Mouse (Mus musculus) forebrain, embryonic 14.5 days (tissue): ENCODE measurements around the gene Apoa5. TPM values are rescaled to one million over a fixed set of nuclear protein-coding genes. Genes with fewer than 3 reads are reported as not detected.

ENCODE experiments used
- ATAC-seq: fragments of 200-750 bp; cut with Nextera tagmentation; 2 replicates; pipeline ENCODE4 v1.8.0; 2017; ENCODE audit warnings: mild to moderate bottlenecking, moderate library complexity
- DNase-seq: peaks from one replicate; pipeline ENCODE4 v3.0.0-alpha.2; 2015; ENCODE audit warnings: low spot score
- H3K27ac ChIP-seq: fragments of 300-500 bp; sonication (generic); 2 replicates; pipeline ENCODE4 v1.5.1; 2014; ENCODE audit warnings: low read depth, mild to moderate bottlenecking, control low read depth, low read length, moderate library complexity
- H3K27me3 ChIP-seq: fragments of 300-500 bp; sonication (generic); replicated peaks from 2 replicates; pipeline ENCODE4 v1.6.1; 2014; ENCODE audit warnings: low read length, control low read depth, mixed read lengths; ENCODE audit not compliant: control insufficient read depth, insufficient read depth
- H3K36me3 ChIP-seq: fragments of 300-500 bp; sonication (generic); 2 replicates; pipeline ENCODE4 v1.6.1; 2014; ENCODE audit warnings: low read length, control low read depth; ENCODE audit not compliant: control insufficient read depth, insufficient read depth
- H3K4me1 ChIP-seq: fragments of 300-500 bp; sonication (generic); 2 replicates; pipeline ENCODE4 v1.6.1; 2014; ENCODE audit warnings: antibody characterized with exemption, low read length, control low read depth; ENCODE audit not compliant: control insufficient read depth, insufficient read depth
- H3K4me2 ChIP-seq: fragments of 300-500 bp; sonication (generic); 2 replicates; pipeline ENCODE4 v1.6.1; 2014; ENCODE audit warnings: mild to moderate bottlenecking, control low read depth, low read length
- H3K4me3 ChIP-seq: fragments of 300-500 bp; sonication (generic); 2 replicates; pipeline ENCODE4 v1.5.1; 2014; ENCODE audit warnings: low read depth, low read length, control low read depth
- H3K9ac ChIP-seq: fragments of 300-500 bp; sonication (generic); 2 replicates; pipeline ENCODE4 v1.6.1; 2014; ENCODE audit warnings: mild to moderate bottlenecking, low read length, control low read depth, moderate library complexity
- H3K9me3 ChIP-seq: fragments of 300-500 bp; sonication (generic); replicated peaks from 2 replicates; pipeline ENCODE4 v1.6.1; 2016; ENCODE audit warnings: low read length, control low read depth, mixed read lengths; ENCODE audit not compliant: control insufficient read depth
- WGBS: fragments of 180-500 bp; shearing (Covaris S2); extraction: QIAGEN DNeasy Blood & Tissue Kit; methylation state at CpG from one replicate; pipeline ENCODE4 v1.1.7; 2014; 5-methylcytosine and 5-hydroxymethylcytosine counted together
- polyA plus RNA-seq: library from polyadenylated mRNA; unstranded; fragments of >200 nt; fragmentation: Nextera tagmentation; extraction: Ambion mirVana; gene quantifications from 2 replicates; pipeline ENCODE4 v1.2.1, GENCODE M21; 2014

Gene Apoa5
- polyA plus RNA-seq, 1 experiment from 2014 or later = not detected

DNA sequence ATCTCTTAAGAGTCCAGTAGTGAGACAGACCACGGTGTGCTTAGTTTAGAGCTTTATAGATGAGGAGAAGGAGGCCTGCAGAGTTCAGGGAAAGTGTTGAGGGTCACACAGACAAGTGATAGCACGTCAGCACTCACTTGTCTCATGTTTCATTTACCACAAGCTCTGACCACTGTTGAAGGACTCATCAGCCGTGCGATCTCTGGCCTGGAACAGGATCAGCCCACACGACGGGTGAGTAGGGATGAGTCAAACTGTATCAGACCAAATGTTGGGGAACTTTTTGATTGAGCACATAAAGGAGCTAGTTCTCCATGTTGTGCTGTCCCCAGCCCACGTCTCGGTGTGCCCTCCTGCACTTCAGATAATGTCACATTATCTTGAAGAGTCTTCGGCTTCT is 6.1 kb downstream of the Apoa5 start:
- no peak overlapping the region for H3K27ac ChIP-seq
- H3K4me1 ChIP-seq = peaks cover 6% of the 10 kb centered on the region; the same call in 1 of the 2 replicates
- peaks cover 51% of the 10 kb centered on the region for H3K36me3 ChIP-seq
- no peak overlapping the region for H3K4me2 ChIP-seq
- peaks cover 5% of the 10 kb centered on the region; the same call in 1 of the 2 replicates for H3K27me3 ChIP-seq
- H3K9me3 ChIP-seq = no peaks in the 10 kb centered on the region
- no peak overlapping the region for H3K9ac ChIP-seq
- ATAC-seq (no peak), DNase-seq (no peak)
- WGBS = 94% methylated on average over 9 of the region's 9 CpGs
- 0 out of 2 replicates have a peak overlapping the region, but pooled peaks have one; percentile 86 for H3K4me3 ChIP-seq

DNA sequence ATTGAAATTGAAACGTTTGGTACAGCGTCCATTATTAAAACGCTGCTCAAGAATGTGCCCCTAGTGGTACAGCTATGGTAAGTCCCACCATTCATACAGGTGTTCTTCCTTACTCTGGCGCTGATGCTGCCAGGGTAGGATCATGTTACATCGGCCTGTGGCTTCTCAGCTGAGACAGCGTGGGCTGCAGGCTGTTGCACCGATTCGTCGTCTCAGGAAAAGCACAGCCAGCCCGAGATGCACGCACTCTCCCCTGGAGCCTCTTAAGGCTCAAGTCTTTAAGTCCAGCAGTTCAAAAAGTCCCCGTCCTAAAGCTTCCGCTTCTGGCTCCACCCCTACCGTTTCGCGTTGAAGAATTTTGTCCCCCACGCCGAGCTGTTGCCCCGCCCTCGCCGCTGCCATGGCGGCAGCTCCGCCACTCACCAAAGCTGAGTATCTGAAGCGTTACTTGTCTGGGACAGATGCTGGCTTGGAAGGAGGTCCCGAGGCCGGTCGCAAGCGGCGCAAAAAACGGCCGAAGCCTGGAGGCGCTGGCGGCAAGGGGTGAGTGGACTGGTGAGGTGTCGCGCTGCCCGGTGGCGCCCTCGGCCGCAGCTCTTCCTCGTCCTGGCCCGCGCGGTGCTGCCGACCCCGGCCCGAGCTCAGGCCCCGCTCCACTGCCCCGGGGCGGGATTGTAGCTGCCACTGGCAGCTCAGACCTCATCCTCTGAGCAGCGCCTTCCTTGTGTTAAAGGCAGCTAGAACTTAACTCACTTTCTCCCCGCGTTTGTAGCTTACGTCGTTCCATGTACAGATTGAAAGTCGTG is 14.4 kb downstream of the Apoa5 start, which contains the start of gene Bud13:
Bud13 (plus strand) TSS at position 378 of the 806 bp plus-strand sequence.
- Histone ChIP-seq H3K36me3 (peaks cover 49% of the 10 kb centered on the region), H3K9me3 (no peaks in the 10 kb centered on the region), H3K9ac (peak within 1 kb of the TSS; percentile 86), H3K27ac (peak within 1 kb of the TSS; percentile 60; the same call in 1 of the 2 replicates), H3K27me3 (no peaks in the 10 kb centered on the region), H3K4me2 (peak within 1 kb of the TSS; percentile 72), H3K4me1 (peaks cover 6% of the 10 kb centered on the region), H3K4me3 (peak within 1 kb of the TSS; percentile 91)
- WGBS = under 1% methylated on average over 54 of the region's 55 CpGs
- ATAC-seq (peak; percentile 94), DNase-seq (peak; percentile 91)

DNA sequence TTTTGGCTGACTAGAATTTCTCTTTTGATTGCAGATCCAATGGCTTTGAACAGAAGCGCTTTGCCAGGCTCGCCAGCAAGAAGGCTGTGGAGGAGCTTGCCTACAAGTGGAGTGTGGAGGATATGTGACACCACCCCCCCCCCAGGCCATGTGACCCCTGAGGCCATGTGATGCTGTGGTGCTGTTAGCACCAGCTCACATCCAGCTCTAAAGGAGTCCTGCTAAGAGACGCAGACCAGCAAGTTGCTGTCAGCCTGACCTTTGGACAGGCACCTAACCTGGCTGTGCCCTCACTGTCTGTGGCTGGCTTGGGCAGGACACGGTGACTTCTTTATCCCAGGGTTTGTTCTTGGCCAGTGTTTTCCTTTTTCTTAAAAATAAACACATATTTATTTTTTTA is 29.9 kb downstream of the Apoa5 start:
- H3K9me3 ChIP-seq = no peaks in the 10 kb centered on the region
- no peaks in the 10 kb centered on the region for H3K4me1 ChIP-seq
- H3K27me3 ChIP-seq = no peaks in the 10 kb centered on the region
- no peak overlapping the region for H3K4me2 ChIP-seq
- no peak overlapping the region for H3K27ac ChIP-seq
- DNase-seq (no peak), ATAC-seq (no peak)
- H3K36me3 ChIP-seq = peaks cover 55% of the 10 kb centered on the region
- 92% methylated on average over 4 of the region's 4 CpGs for WGBS
- no peak overlapping the region for H3K4me3 ChIP-seq
- no peak overlapping the region for H3K9ac ChIP-seq

DNA sequence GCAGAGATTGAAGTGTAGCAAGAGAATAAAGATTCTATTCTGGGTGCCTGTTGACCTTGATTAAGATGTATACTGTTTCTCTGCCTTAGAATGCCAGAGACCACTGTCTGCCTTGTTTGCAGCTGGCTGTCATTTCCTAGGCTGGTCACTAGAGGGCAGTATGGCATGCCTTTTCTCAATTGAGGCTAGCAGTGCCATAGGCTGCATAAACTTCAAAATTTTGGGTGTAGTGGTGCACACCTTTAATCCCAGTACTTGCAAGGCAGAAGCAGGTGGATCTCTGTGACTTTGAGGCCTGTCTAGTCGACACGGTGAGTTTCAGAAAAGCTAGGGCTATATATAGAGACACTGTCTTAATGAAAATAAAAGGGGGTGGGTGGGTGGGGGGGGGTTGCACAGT is 33.7 kb downstream of the Apoa5 start:
- no peaks in the 10 kb centered on the region for H3K9me3 ChIP-seq
- no peak overlapping the region for H3K4me2 ChIP-seq
- H3K27ac ChIP-seq = no peak overlapping the region
- peak; percentile 80 for DNase-seq
- peaks cover 23% of the 10 kb centered on the region for H3K36me3 ChIP-seq
- peak; percentile 58 for ATAC-seq
- no peaks in the 10 kb centered on the region for H3K4me1 ChIP-seq
- H3K4me3 ChIP-seq = no peak overlapping the region
- no peak overlapping the region for H3K9ac ChIP-seq
- whole genome bisulfite sequencing = 15% methylated on average over 2 of the region's 2 CpGs
- H3K27me3 ChIP-seq = no peaks in the 10 kb centered on the region

DNA sequence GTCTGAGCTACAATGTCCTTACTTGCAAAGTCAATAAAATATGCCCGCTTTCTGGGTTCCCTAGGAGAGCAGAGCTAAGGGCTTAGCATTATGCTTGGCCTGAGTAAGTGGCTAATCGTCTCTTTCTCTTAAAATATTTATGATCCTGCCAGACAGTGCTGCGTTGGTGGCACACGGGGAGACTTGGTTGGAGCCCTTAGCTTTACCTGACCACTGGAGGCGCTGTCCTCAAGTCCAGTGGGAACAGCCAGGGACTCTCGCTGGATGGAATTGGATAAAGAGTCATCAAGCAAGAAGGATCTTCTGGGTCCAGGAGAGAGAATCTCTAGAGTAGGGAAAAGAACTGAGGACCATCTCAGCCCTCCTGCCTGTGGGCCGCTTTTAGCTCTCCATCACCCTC is 40.7 kb downstream of the Apoa5 start:
- ATAC-seq = no peak
- Histone ChIP-seq H3K9ac (no peak overlapping the region), H3K9me3 (no peaks in the 10 kb centered on the region), H3K4me2 (no peak overlapping the region), H3K27ac (no peak overlapping the region), H3K4me1 (no peaks in the 10 kb centered on the region), H3K36me3 (no peaks in the 10 kb centered on the region), H3K4me3 (no peak overlapping the region), H3K27me3 (no peaks in the 10 kb centered on the region)
- 6% methylated on average over 7 of the region's 7 CpGs for WGBS
- DNase-seq = peak; percentile 21

DNA sequence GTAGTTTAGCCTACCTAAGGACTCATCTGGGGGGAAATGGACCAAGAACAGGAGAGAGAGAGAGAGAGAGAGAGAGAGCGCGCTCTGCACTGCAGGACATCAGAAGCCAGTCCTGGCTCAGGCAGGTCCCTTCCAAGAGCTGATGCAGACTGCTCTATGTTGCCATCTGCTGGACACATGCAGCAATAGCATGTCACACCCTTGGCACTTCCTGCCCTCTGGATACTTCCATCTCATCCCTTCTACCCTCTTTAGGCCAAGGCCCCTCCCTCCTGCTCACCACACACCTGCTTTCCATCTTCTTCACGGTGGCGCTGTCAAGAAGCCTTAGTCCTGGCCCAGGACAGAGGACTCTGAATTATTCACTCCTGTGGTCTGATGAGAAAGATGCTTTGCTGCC is 46.1 kb downstream of the Apoa5 start:
- Histone ChIP-seq H3K27ac (no peak overlapping the region), H3K4me3 (no peak overlapping the region), H3K36me3 (no peaks in the 10 kb centered on the region), H3K9ac (no peak overlapping the region), H3K27me3 (no peaks in the 10 kb centered on the region), H3K9me3 (0 out of 2 replicates have a peak, but pooled peaks cover 2% of the 10 kb centered on the region), H3K4me1 (peaks cover 20% of the 10 kb centered on the region), H3K4me2 (no peak overlapping the region)
- peak; percentile 50 for ATAC-seq
- 10% methylated on average over 4 of the region's 4 CpGs for WGBS
- peak; percentile 81 for DNase-seq

DNA sequence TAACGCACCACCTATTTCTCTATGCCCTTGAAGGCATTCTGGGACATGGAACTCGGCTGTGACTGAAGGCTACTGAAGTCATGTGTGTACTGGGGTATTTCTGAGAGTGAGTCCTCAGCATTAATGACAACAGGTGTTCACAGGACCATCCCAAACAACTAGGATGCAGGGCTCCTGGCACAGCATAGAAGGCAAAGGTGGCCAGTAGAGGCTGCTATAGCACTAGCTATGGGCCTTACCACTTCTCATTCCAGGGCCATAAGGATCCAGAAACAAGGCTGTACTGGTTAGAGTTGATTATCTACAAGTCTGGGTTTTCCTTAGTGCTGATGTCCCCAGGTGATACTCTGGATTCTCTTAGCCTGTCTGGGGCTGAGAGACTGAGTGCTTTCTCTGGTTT is 46.5 kb downstream of the Apoa5 start:
- no peak overlapping the region for H3K27ac ChIP-seq
- peak; percentile 34 for DNase-seq
- H3K36me3 ChIP-seq = no peaks in the 10 kb centered on the region
- H3K4me2 ChIP-seq = no peak overlapping the region
- H3K9me3 ChIP-seq = 0 out of 2 replicates have a peak, but pooled peaks cover 2% of the 10 kb centered on the region
- no peaks in the 10 kb centered on the region for H3K27me3 ChIP-seq
- H3K9ac ChIP-seq = no peak overlapping the region
- peaks cover 20% of the 10 kb centered on the region for H3K4me1 ChIP-seq
- WGBS = 42% methylated on average over 2 of the region's 2 CpGs
- 0 out of 2 replicates have a peak, but pooled peaks have one; percentile 21 for ATAC-seq
- H3K4me3 ChIP-seq = no peak overlapping the region

DNA sequence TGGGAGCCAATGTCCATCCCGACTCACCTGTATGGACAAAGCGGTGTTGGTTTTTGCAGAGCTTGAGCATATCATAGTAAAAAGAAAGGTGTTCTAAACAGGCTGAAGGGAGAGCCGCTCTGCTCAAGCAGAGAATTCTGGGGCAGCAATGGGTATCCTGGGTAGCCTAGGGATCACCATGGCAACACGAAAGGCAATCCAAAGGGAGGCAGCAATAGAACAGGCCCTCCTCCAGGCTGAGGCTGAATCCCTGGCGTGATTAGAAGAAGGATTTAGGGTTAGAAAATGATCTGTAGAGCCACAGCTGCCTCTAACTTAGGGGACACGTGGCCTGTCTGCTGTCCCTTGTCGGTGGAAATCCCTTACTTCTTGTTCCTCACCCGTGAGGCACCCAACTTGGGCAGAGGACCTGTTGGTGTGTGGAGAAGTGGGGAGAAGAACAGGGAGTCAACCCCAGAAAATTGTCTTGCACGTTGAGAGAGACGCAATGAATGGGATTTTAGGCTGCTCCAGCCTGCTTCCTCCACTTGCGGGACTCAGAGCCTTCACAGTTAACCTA is 47.5 kb downstream of the Apoa5 start:
- DNase-seq = peak; percentile 73
- Histone ChIP-seq H3K4me2 (peak overlapping the region; percentile 22), H3K4me3 (no peak overlapping the region), H3K4me1 (peaks cover 20% of the 10 kb centered on the region), H3K27me3 (no peaks in the 10 kb centered on the region), H3K27ac (peak overlapping the region; percentile 16; the same call in 1 of the 2 replicates), H3K9me3 (0 out of 2 replicates have a peak, but pooled peaks cover 2% of the 10 kb centered on the region), H3K36me3 (no peaks in the 10 kb centered on the region), H3K9ac (no peak overlapping the region)
- WGBS = 15% methylated on average over 11 of the region's 11 CpGs
- ATAC-seq = peak; percentile 65
